Mouse (Mus musculus): ENCODE results near the gene Celf2. TPM values are rescaled to one million over a fixed set of nuclear protein-coding genes. Genes with fewer than 3 reads are reported as not detected.

The Celf2 gene
- total RNA-seq, 2 experiments from 2014 or later = 518 to 531 TPM

DNA sequence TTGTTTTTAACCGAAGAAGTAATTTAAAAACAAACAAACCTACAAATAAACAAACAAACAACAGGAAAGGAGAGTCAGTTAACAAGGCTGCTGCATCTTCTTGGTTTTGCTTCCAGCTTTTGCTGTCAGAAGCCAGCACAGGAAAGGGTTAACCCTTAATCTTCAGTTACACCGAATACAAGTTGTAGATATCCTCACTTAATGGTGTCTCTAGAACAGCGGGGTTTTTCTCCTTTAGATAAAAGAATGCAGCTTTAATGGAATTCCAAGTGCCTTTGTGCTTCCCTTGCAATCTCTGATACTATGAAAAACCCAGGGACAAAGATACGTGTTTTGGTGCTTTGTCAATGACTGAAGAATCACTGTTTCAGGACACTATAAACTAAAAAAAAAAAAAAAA is 420.8 kb downstream of the Celf2 start:
- no peak for DNase-seq (ENCODE audit: low spot score in 2 of 2)

- no peak for DNase-seq (ENCODE audit: low spot score in 2 of 2)
Measured at GRCm38 (mm10) chr2:7087480-7087879, 421.9 kb downstream of the Celf2 start.

DNA sequence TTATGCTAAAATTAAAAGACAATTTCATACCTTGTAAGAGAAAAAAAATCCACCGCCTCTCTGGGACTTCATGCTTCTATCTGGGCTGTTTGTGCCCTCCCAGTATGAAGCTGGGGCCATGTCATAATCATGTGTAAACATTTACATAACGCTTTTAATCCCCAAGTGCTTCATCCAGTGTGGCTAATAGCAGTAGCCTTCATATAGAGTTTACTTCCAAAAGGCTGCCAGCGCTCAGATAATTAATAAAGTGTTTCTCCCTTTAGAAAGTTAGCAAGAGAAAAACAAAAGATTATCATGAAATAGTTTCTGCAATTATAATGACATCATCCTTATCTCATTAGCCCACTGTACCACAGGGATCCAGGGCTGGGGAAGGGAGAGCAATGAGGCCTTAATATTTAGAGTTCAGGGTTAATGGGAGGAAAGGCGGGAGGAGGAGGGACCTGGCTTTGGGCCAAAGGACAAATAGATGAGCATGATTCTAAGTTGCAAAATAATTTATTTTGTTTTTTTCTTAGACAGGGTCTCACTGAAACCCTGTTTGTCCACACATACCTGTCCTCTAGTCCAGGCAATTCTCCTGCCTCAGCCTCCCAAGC is 425.8 kb downstream of the Celf2 start:
- no peak for DNase-seq (ENCODE audit: low spot score in 2 of 2)

GRCm38 (mm10) chr2:7082376-7083025 is 426.9 kb downstream of the Celf2 start:
- DNase-seq (ENCODE audit: low spot score in 2 of 2) = no peak

GRCm38 (mm10) chr2:7080794-7081783 is 428.3 kb downstream of the Celf2 start:
- DNase-seq (ENCODE audit: low spot score in 2 of 2) = peak; percentile 44 to 46

- DNase-seq (ENCODE audit: low spot score in 2 of 2) = no peak
Measured at GRCm38 (mm10) chr2:7080086-7080485, 429.3 kb downstream of the Celf2 start.

- no peak for DNase-seq (ENCODE audit: low spot score in 2 of 2)
Measured at GRCm38 (mm10) chr2:7079390-7079789, 430.0 kb downstream of the Celf2 start.

GRCm38 (mm10) chr2:7073730-7074129 is 435.6 kb downstream of the Celf2 start:
- DNase-seq (ENCODE audit: low spot score in 2 of 2) = no peak

GRCm38 (mm10) chr2:7072344-7073265 is 436.8 kb downstream of the Celf2 start:
- DNase-seq (ENCODE audit: low spot score in 2 of 2) = no peak

GRCm38 (mm10) chr2:7069458-7069857 is 439.9 kb downstream of the Celf2 start:
- DNase-seq (ENCODE audit: low spot score in 2 of 2) = no peak

DNA sequence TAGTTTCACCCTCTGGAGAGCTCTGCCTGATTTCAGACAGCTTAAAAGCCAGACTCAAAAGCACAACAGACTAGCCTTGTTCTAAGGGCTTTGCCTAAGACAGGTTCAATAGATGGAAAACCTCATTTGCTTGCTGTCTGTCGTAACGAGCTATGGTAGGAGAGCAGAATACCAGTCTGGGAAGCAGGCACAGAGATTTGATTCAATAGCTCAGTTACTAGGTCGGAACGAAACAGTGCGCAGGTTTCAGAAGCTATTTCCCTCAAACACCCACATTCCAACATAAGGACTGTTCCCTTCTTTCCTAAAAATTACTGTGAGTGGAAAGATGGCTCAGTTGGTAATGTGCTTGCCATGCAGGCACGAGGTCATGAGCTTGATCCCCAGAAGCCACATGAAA is 441.1 kb downstream of the Celf2 start:
- no peak for DNase-seq (ENCODE audit: low spot score in 2 of 2)

GRCm38 (mm10) chr2:7063574-7064192 is 445.7 kb downstream of the Celf2 start:
- no peak for DNase-seq (ENCODE audit: low spot score in 2 of 2)

GRCm38 (mm10) chr2:7060490-7061105 is 448.8 kb downstream of the Celf2 start:
- no peak for DNase-seq (ENCODE audit: low spot score in 2 of 2)

- DNase-seq (ENCODE audit: low spot score in 2 of 2) = no peak
Measured at GRCm38 (mm10) chr2:7056401-7056800, 453.0 kb downstream of the Celf2 start.

- DNase-seq (ENCODE audit: low spot score in 2 of 2) = no peak
Measured at GRCm38 (mm10) chr2:7055958-7056357, 453.4 kb downstream of the Celf2 start.

DNA sequence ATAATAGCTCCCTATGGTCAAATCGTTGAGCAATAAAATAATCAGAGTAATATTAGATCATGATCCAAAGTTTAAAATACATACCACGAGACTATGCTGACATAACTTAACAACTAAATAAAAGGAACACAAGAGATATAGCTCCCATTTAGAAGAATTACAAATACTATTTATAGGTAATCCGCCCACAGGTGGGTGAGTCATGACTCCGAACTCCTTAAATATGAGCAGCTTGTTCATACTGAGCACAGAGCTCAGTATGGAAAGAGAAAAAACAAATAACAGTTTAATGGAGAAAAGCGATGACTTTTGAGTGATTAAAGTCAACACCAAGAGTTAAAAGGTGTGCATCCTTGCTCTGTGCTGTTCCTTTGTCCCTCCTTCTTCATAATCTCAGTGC is 458.3 kb downstream of the Celf2 start:
- no peak for DNase-seq (ENCODE audit: low spot score in 2 of 2)

DNA sequence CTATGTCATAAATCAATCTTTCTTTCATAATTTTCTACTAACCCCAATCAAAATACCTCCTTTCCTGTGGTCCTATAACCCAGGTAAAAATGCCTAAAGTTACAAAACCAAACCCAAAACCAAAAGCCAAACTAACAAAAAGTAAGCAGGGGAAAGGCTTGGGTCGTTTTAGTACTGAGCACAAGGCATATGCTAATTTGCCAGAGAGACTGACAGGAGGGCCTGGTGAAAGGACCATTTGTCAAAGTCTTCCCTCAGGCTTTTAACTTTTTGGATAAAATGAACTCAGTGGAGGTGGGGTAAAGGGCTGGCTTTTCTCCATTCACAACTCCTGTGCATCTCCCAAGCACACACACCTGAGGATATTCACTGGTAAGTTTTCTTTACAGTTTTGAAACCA is 463.2 kb downstream of the Celf2 start:
- no peak for DNase-seq (ENCODE audit: low spot score in 2 of 2)

DNA sequence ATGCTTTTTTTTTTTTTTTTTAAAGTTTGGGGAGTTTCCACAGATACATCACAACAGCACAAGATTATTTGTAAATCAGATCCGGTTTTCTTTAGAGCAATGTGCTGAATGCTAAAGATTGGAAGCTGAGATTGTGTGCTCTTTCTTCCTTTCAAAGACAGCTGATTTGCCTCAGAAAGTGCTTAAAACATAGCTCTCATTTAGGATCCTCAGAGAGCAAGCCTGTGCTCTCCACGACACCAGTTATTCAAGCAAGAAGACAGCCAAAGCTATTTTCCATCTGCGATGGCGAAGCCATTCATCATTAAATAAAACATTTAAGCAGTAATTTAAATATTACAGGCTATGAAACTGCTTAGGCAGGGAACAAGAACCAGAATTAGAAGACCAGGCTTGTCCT is 463.8 kb downstream of the Celf2 start:
- no peak for DNase-seq (ENCODE audit: low spot score in 2 of 2)

- no peak for DNase-seq (ENCODE audit: low spot score in 2 of 2)
Measured at GRCm38 (mm10) chr2:7043770-7044459, 465.4 kb downstream of the Celf2 start.
